Mouse (Mus musculus): Measurements from ENCODE around the gene Slc25a38. TPM values are rescaled to one million over a fixed set of nuclear protein-coding genes. Genes with fewer than 3 reads are reported as not detected.

Gene Slc25a38
- polyA plus RNA-seq, 2 experiments: 26.0 to 31.9 TPM

DNA sequence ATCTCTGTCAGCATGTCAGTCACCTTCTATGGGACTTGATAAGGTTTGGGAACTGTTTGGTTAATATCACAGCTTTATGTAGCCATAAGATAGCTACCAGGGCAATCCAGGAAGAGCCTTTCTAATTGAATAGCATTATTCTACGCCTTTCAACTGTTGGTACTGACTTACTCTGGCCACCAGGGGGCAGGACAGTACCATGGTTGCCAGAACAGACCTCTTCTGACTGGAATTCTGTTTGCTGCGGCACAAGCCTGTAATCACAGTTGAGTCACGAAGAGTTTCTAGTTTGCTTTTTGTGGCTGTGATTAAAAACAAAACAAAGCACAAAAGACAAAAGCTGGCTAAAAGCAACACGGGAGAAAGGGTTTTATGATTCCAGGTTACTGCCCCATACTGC lies 30.5 kb downstream of the Slc25a38 start:
- Histone ChIP-seq H3K9me3 (ENCODE audit: control insufficient read depth, low read length) (no peaks in the 10 kb centered on the region), H3K27me3 (ENCODE audit: control insufficient read depth, insufficient read depth, low read length) (no peaks in the 10 kb centered on the region), H3K4me1 (ENCODE audit: control insufficient read depth, insufficient read depth, low read length) (no peaks in the 10 kb centered on the region), H3K9ac (ENCODE audit: low read depth, low read length, severe bottlenecking) (no peak overlapping the region), H3K4me3 (replicated peaks; ENCODE audit: low read length) (no peak overlapping the region), H3K4me2 (replicated peaks; ENCODE audit: low read depth, low read length, severe bottlenecking) (no peak overlapping the region), H3K36me3 (ENCODE audit: control insufficient read depth, insufficient read depth, low read length) (no peaks in the 10 kb centered on the region), H3K27ac (replicated peaks; ENCODE audit: low read depth, low read length) (no peak overlapping the region)
- peak; percentile 69 for DNase-seq (ENCODE audit: low spot score)
- 7% methylated on average over 4 of the region's 4 CpGs for WGBS
- no peak for TF ChIP-seq POLR2A (IDR thresholded peaks at IDR 0.05; ENCODE audit: borderline replicate concordance, extremely low read depth, insufficient read depth, insufficient read length)
- ATAC-seq (ENCODE audit: low FRiP score, low read depth): peak; percentile 74; the same call in 1 of the 2 replicates

DNA sequence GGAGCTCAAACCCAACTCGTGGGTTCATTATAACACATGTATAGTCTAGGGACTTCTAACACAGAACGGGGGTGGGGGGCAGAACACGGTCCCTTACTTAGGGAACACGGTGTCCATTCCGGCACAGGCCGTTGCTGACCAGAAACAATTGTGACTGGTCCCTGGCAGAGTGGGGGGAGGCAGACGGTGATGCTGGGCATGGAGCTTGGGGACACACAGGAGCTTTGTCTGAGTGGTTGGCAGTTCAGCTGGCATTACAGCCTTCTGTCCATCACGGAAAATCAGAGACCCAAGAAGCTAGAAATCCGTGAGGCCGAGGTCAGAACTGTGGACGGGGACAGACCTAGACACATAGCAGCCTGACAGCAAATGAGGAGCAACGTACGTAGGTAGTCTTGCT lies 34.3 kb downstream of the Slc25a38 start:
- Histone ChIP-seq H3K4me2 (replicated peaks; ENCODE audit: low read depth, low read length, severe bottlenecking) (no peak overlapping the region), H3K4me3 (replicated peaks; ENCODE audit: low read length) (no peak overlapping the region), H3K4me1 (ENCODE audit: control insufficient read depth, insufficient read depth, low read length) (no peaks in the 10 kb centered on the region), H3K27me3 (ENCODE audit: control insufficient read depth, insufficient read depth, low read length) (no peaks in the 10 kb centered on the region), H3K36me3 (ENCODE audit: control insufficient read depth, insufficient read depth, low read length) (no peaks in the 10 kb centered on the region), H3K9ac (ENCODE audit: low read depth, low read length, severe bottlenecking) (no peak overlapping the region), H3K27ac (replicated peaks; ENCODE audit: low read depth, low read length) (no peak overlapping the region), H3K9me3 (ENCODE audit: control insufficient read depth, low read length) (no peaks in the 10 kb centered on the region)
- ATAC-seq (ENCODE audit: low FRiP score, low read depth): no peak
- no peak for DNase-seq (ENCODE audit: low spot score)
- no peak for TF ChIP-seq POLR2A (IDR thresholded peaks at IDR 0.05; ENCODE audit: borderline replicate concordance, extremely low read depth, insufficient read depth, insufficient read length)
- 86% methylated on average over 13 of the region's 13 CpGs for WGBS

GRCm38 (mm10) chr9:120149222-120149828 lies 39.2 kb downstream of the Slc25a38 start, which contains the start of gene Mobp:
Gene Mobp, plus strand, starts transcription at chr9:120149707.
- Histone ChIP-seq H3K9me3 (ENCODE audit: control insufficient read depth, low read length) (no peaks in the 10 kb centered on the region), H3K9ac (ENCODE audit: low read depth, low read length, severe bottlenecking) (no peak within 1 kb of the TSS), H3K36me3 (ENCODE audit: control insufficient read depth, insufficient read depth, low read length) (no peaks in the 10 kb centered on the region), H3K4me2 (replicated peaks; ENCODE audit: low read depth, low read length, severe bottlenecking) (no peak within 1 kb of the TSS), H3K4me3 (replicated peaks; ENCODE audit: low read length) (no peak within 1 kb of the TSS), H3K27me3 (ENCODE audit: control insufficient read depth, insufficient read depth, low read length) (no peaks in the 10 kb centered on the region), H3K27ac (replicated peaks; ENCODE audit: low read depth, low read length) (no peak within 1 kb of the TSS), H3K4me1 (ENCODE audit: control insufficient read depth, insufficient read depth, low read length) (no peaks in the 10 kb centered on the region)
- ATAC-seq (ENCODE audit: low FRiP score, low read depth): no peak
- DNase-seq (ENCODE audit: low spot score): no peak
- 81% methylated on average over 11 of the region's 11 CpGs for WGBS
- no peak for TF ChIP-seq POLR2A (IDR thresholded peaks at IDR 0.05; ENCODE audit: borderline replicate concordance, extremely low read depth, insufficient read depth, insufficient read length)

- ATAC-seq (ENCODE audit: low FRiP score, low read depth) (no peak), DNase-seq (ENCODE audit: low spot score) (no peak)
- no peaks in the 10 kb centered on the region for H3K36me3 ChIP-seq (ENCODE audit: control insufficient read depth, insufficient read depth, low read length)
- H3K27me3 ChIP-seq (ENCODE audit: control insufficient read depth, insufficient read depth, low read length): no peaks in the 10 kb centered on the region
- no peak overlapping the region for H3K27ac ChIP-seq (replicated peaks; ENCODE audit: low read depth, low read length)
- H3K9me3 ChIP-seq (ENCODE audit: control insufficient read depth, low read length): no peaks in the 10 kb centered on the region
- 86% methylated on average over 5 of the region's 5 CpGs for WGBS
- no peak overlapping the region for H3K4me3 ChIP-seq (replicated peaks; ENCODE audit: low read length)
- no peak overlapping the region for H3K9ac ChIP-seq (ENCODE audit: low read depth, low read length, severe bottlenecking)
- no peak overlapping the region for H3K4me2 ChIP-seq (replicated peaks; ENCODE audit: low read depth, low read length, severe bottlenecking)
- TF ChIP-seq POLR2A (IDR thresholded peaks at IDR 0.05; ENCODE audit: borderline replicate concordance, extremely low read depth, insufficient read depth, insufficient read length): no peak
- H3K4me1 ChIP-seq (ENCODE audit: control insufficient read depth, insufficient read depth, low read length): no peaks in the 10 kb centered on the region
Measured at GRCm38 (mm10) chr9:120151152-120151551, 41.0 kb downstream of the Slc25a38 start.

DNA sequence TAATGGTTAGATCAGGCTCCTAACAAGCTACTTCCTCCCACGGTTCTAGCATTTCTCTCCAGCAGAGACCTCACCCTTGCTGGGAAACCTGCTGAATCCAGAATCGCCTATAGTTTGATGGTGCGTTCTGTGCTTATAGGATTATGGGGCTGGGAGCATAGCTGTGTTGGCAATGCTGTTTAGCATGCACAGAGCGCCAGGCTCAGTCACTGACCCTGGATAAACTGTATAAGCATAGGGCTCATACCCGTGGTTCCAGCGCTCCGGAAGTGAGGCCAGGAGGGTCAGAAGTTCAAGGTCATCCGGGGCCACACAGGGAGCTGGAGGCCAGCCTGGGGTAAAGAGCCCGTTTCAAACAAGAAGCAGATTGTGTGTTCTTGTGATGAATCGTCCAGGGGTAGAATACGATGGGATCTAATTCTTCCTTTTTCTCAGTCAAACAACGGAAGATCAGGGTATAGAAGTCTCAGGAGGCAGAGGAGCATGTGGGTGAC lies 41.8 kb downstream of the Slc25a38 start:
- Histone ChIP-seq H3K36me3 (ENCODE audit: control insufficient read depth, insufficient read depth, low read length) (no peaks in the 10 kb centered on the region), H3K4me3 (replicated peaks; ENCODE audit: low read length) (no peak overlapping the region), H3K4me2 (replicated peaks; ENCODE audit: low read depth, low read length, severe bottlenecking) (no peak overlapping the region), H3K27me3 (ENCODE audit: control insufficient read depth, insufficient read depth, low read length) (no peaks in the 10 kb centered on the region), H3K4me1 (ENCODE audit: control insufficient read depth, insufficient read depth, low read length) (no peaks in the 10 kb centered on the region), H3K27ac (replicated peaks; ENCODE audit: low read depth, low read length) (no peak overlapping the region), H3K9ac (ENCODE audit: low read depth, low read length, severe bottlenecking) (no peak overlapping the region), H3K9me3 (ENCODE audit: control insufficient read depth, low read length) (no peaks in the 10 kb centered on the region)
- no peak for DNase-seq (ENCODE audit: low spot score)
- WGBS: 77% methylated on average over 12 of the region's 12 CpGs
- ATAC-seq (ENCODE audit: low FRiP score, low read depth): no peak
- no peak for TF ChIP-seq POLR2A (IDR thresholded peaks at IDR 0.05; ENCODE audit: borderline replicate concordance, extremely low read depth, insufficient read depth, insufficient read length)

Data from limb, embryonic 14.5 days (tissue).